Mouse (Mus musculus) gonadal fat pad, adult 2 months (tissue): ENCODE results near the gene Gpr45. TPM values are rescaled to one million over a fixed set of nuclear protein-coding genes. Genes with fewer than 3 reads are reported as not detected.
A peak's percentile ranks its signal among the peaks of the same experiment; 100 is the strongest.

ENCODE experiments used
- DNase-seq: peaks from one replicate; pipeline ENCODE4 v3.0.0-alpha.2; 2012; ENCODE audit warnings: low read depth
- polyA plus RNA-seq: library from polyadenylated mRNA; depleted of rRNA; stranded (reverse); fragments of >200 nt; gene quantifications from 2 replicates; pipeline ENCODE4 v1.2.3, GENCODE M21; 2012; rRNA removed

Gpr45 gene
- polyA plus RNA-seq, 1 experiment, result 19.0 TPM

DNA sequence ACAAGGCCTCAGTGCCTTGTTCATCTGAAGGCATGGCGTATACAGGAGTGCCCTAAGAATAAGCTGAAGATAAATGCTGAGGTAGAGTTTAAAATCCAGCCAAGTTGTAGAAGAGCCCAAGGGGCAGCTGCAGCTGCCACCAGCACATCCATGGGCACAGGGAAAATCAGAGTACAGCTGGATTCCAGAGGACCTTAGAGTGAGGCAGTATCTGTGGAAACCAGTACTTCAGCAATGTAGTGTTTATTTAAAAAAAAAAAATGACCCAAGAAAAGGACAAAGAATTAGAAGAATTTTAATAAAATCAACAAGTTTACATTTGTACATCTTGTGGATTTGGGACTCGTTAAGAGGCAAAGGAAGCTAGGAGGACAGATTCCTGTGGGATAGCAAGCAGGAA is 94.3 kb downstream of the Gpr45 start:
- DNase-seq, result no peak

DNA sequence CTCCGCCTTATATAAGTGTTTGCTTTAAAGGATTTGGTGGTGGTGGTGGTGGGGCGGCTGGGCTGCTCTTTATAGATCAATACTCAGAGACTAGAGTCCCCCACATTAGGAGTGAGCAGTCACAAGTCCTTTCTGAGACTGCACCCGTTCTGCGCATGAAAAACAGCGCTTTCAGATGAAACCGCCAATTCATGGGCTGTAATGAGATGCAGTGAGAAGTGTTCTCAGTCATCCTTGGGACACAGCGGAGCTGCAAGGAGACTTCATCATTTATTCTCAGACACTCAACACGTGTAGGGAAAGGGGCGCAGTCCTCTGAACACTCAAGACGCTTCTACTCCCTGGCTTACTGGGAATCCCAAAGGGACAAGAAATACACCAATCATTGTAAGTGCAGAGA is 95.1 kb downstream of the Gpr45 start:
- no peak for DNase-seq

DNA sequence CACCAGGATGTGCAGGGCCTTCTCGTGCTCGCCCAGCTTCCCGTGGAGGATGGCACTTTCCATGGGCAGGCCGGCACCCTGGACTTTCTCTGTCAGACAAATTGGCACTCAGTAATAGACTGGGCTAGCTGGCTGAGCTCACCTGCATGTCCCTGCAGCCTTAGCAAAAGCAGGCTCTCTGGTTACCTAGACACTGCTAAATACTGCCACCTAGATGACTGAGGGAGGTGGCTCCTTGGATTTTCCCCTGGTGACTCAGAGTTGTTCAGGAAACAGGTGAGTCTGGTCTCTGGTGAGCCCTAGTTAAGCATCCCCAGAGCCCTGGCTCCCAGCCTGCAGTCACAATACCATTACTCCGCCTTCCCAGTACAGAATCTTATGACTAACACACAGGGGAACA is 99.2 kb downstream of the Gpr45 start:
- no peak for DNase-seq

DNA sequence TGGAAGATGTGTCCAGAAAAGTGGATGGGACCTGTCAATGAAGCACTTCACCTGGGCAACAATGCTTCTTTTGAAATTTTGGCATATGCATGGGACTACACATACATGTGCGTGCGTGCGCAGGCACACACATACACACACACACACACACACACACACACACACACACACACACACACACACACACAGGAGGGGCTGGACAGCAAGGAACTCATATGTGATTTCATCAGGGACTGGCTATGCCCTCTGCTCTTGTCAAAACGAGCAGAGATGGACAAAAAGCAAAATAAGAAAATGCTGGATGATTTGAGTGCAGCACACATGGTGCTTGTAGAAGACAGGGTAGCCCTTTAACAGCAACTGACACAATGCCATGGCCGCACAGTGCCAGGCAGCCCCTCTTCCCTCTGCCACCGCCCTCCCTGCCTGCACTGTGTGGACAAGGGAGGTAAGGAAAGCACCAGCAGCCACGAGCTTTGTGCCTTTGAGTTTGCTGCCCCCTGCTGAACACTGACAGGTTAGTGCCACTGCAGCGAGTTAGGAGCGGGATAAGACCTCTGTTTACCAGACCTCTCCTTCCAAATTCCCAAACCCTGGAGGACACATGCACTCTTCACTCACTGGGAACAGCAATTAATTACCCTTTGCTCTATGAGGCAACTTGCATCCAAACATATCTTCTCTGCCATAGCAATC is 113.1 kb downstream of the Gpr45 start:
- DNase-seq, result no peak

DNA sequence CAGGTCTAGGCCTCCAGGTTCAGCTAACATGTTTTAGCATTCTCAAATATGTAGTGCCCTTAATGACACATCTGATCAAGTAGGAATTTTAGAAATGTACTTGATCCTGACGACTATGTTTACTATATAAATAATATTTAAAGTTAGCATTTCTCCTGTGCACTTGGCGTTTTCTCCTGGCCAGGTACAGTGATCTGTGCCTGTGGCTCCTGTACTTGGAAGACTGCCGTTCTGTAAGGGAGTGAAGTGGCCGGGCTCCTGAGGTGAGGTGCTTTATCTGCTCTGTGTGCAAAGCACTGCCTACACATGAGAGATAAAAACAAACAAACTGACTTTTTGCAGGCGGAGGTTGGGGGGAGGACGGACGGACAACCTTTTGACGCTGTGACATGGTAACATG is 113.9 kb downstream of the Gpr45 start:
- DNase-seq, result no peak

DNA sequence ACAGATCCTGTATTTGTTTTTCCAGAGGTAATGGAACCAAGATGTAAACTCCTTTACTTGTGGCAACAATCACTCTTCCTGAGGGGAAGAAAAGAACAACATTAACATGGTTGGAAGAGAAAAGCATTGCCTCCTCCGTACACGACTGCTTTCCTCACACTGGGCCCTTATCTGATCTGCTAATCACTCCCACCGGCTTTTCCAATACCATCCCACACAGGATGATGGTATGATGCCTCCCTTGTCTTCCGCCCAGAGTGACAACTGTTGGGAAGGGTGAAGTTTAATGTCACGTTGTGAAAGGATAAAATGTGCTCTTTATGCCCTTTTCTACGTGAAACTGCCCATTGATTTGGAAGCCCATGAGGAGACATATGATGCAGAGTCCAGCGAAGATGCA is 114.9 kb downstream of the Gpr45 start:
- peak; percentile 34 for DNase-seq

DNA sequence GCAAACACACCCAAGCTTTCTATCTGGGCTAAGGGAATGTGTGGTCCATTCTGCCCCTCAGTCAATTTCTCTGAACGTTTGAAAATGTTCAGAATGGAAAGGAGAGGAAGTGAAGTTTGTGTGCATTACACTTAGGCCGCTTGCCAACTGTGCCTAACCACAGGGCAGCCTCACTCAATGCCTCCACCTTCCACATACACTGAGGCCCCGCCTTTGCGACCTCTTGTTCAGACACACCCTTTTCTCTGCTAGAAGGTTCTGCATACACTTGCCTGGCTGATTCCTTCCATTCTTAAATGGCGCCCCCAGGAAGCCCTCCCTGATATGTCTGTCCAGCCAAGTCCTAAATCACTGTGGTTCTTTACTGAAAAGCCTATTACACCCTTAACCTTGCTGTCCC is 118.1 kb downstream of the Gpr45 start:
- DNase-seq, result no peak

DNA sequence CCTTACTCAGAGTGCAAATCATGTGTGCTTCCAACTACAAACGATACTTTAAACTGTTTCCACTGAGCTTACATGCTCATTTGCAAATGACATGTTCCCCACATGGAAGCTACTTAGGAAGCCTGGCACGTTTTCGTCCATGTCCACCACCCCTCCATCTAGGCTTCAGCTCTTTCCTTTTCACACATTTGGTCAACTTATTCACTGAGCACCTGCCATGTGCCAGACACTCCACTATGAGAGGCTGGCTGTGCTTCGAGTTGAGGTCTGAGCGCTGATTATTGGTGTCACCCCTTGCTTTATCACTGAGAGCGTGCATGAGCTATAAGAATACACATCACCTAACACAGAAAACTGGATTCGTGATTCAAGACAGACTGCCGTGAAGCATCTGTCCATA is 119.4 kb downstream of the Gpr45 start:
- DNase-seq, result no peak

DNA sequence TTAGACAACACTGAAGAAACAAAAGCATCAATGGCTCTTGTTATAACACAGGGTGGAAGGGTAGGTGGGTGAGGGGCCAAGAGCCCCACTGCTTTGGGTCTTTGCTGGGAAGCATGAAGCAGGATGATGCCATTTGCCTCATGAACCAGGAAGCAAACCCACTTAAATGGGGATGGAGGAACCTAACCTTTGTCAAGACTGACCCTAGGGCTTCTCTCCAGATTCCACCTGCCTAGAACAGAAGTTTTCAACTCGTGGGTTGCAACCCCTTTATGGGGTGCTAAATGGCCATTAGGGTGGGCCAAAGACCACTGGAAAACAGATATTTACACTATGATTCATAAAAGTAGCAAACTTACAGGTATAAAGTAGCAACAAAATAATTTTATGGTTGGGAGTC is 119.9 kb downstream of the Gpr45 start:
- no peak for DNase-seq

DNA sequence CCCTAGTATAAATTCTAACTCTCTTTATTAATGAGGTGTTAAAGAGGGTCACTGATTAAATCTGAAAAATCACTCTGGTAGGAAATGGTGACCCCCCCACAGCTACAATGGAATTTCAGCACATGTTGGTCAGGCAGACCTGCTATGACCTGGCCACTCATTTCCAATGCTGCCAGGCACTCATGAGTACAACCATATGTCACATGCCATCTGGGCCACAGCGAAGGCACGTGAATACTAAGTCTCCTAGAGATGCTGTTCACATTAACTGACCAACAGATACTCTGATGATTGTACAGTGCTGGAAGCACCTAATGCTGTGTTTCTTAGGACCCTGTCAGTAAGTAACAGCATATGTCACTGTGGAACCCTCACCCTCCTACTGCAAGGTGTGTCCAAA is 122.1 kb downstream of the Gpr45 start:
- DNase-seq, result no peak

DNA sequence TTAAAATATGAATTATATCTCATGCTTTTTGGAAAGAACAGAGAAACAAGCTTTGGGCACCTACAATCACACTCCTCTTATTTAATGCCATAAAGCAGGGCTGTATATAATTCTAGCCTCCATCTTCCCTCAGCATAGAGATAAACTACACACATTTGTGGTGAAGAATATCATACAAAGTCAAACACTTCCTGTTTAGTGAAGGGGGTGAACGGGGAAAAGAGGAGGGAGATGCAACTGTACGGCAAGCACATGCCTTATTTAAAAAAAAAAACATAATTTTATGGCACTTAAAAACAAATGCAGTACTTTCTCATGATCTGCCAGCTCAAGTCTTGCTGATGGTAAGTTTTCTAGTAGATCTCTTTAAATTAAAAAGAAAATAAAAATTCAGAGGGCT is 125.5 kb downstream of the Gpr45 start:
- no peak for DNase-seq

DNA sequence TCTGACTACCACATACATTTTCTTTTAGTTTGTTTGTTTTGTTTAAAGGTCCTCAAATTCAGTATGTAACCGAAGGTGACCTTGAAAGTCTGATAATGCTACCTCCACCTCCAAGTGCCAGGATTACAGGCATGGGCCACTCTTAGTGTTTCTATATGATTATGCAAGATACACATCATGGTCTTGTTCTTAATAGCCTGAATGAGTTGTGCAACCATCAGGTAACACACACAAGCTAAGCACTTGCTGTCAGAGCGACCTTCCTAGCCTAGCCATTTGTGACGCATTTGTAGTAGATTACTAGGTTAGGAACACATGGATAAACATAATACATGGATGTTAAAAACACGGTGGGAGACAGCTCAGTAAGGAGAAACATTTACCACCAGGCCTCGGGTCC is 130.3 kb downstream of the Gpr45 start:
- DNase-seq, result no peak

Other genes starting within 250 kb of the Gpr45 start
- gene Mrps9, start 101.6 kb upstream of the Gpr45 start, polyA plus RNA-seq, result 18.9 and 24.5 TPM in 2 replicates
- gene Tgfbrap1, start 145.8 kb downstream of the Gpr45 start, polyA plus RNA-seq, result 28.7 and 29.1 TPM in 2 replicates
- gene AI597479, start 145.8 kb downstream of the Gpr45 start, polyA plus RNA-seq, result 7.2 and 8.4 TPM in 2 replicates
- 13.6 and 15.4 TPM in 2 replicates for gene Fhl2, start 244.1 kb downstream of the Gpr45 start, polyA plus RNA-seq